Mouse (Mus musculus) ES-Bruce4 (cell line): ENCODE data around the gene Fbxl17. TPM values are rescaled to one million over a fixed set of nuclear protein-coding genes. Genes with fewer than 3 reads are reported as not detected.

Source experiments
- H3K27ac ChIP-seq: 2 replicates; pipeline ENCODE4 v1.5.1; 2012; ENCODE audit warnings: low read length, inconsistent platforms; ENCODE audit not compliant: insufficient read depth
- H3K27me3 ChIP-seq: 2 replicates; pipeline ENCODE4 v1.6.1; 2012; ENCODE audit warnings: mild to moderate bottlenecking, low read length, inconsistent platforms; ENCODE audit not compliant: control insufficient read depth, poor library complexity, insufficient read depth, severe bottlenecking
- H3K36me3 ChIP-seq: 2 replicates; pipeline ENCODE4 v1.6.1; 2012; ENCODE audit warnings: inconsistent platforms, mild to moderate bottlenecking, low read length, moderate library complexity; ENCODE audit not compliant: control insufficient read depth, poor library complexity, insufficient read depth, severe bottlenecking
- H3K4me1 ChIP-seq: one replicate; pipeline ENCODE4 v1.8.1; 2011; ENCODE audit warnings: low read length; ENCODE audit not compliant: control insufficient read depth, insufficient read depth
- H3K4me3 ChIP-seq: 2 replicates; pipeline ENCODE4 v1.5.1; 2011; ENCODE audit warnings: low read depth, mild to moderate bottlenecking, low read length
- H3K9ac ChIP-seq: 2 replicates; pipeline ENCODE4 v1.6.1; 2012; ENCODE audit warnings: low read depth, mild to moderate bottlenecking, inconsistent platforms; ENCODE audit not compliant: poor library complexity, severe bottlenecking
- H3K9me3 ChIP-seq: replicated peaks from 2 replicates; pipeline ENCODE4 v1.6.1; 2012; ENCODE audit warnings: mild to moderate bottlenecking, low read length, inconsistent platforms; ENCODE audit not compliant: control insufficient read depth, poor library complexity, insufficient read depth, severe bottlenecking
- CTCF ChIP-seq: IDR thresholded peaks from one replicate; pipeline ENCODE4 v1.8.1; 2011; ENCODE audit warnings: low read depth, low read length
- EP300 ChIP-seq: IDR thresholded peaks from 2 replicates; pipeline ENCODE4 v1.6.1; 2011; ENCODE audit warnings: low read depth, low read length; ENCODE audit not compliant: insufficient read depth
- POLR2A ChIP-seq: IDR thresholded peaks from one replicate; pipeline ENCODE4 v1.8.1; 2011; ENCODE audit warnings: low read length; ENCODE audit not compliant: insufficient read depth
- polyA plus RNA-seq: library from polyadenylated mRNA; stranded (reverse); fragments of >200 nt; gene quantifications from 2 replicates; pipeline ENCODE4 v1.2.4, GENCODE M21; 2011; ENCODE audit warnings: low read depth; ENCODE audit not compliant: missing spikeins, insufficient read depth, insufficient read length

Gene Fbxl17
- polyA plus RNA-seq, 1 experiment, result 11.7 TPM

GRCm38 (mm10) chr17:63410101-63410500, 89.7 kb downstream of the Fbxl17 start:
- no peaks in the 10 kb centered on the region for H3K9me3 ChIP-seq
- no peaks in the 10 kb centered on the region for H3K36me3 ChIP-seq
- H3K4me1 ChIP-seq, result no peaks in the 10 kb centered on the region
- H3K4me3 ChIP-seq, result no peak overlapping the region
- TF ChIP-seq CTCF, result no peak
- TF ChIP-seq EP300, result no peak
- TF ChIP-seq POLR2A, result no peak
- H3K9ac ChIP-seq, result no peak overlapping the region
- H3K27ac ChIP-seq, result no peak overlapping the region
- no peaks in the 10 kb centered on the region for H3K27me3 ChIP-seq

- no peaks in the 10 kb centered on the region for H3K36me3 ChIP-seq
- H3K4me3 ChIP-seq, result no peak overlapping the region
- TF ChIP-seq CTCF, result no peak
- TF ChIP-seq POLR2A, result no peak
- TF ChIP-seq EP300, result no peak
- no peak overlapping the region for H3K9ac ChIP-seq
- H3K27ac ChIP-seq, result no peak overlapping the region
- H3K9me3 ChIP-seq, result no peaks in the 10 kb centered on the region
- H3K27me3 ChIP-seq, result no peaks in the 10 kb centered on the region
- H3K4me1 ChIP-seq, result peaks cover 2% of the 10 kb centered on the region
Observed at GRCm38 (mm10) chr17:63405955-63406354, 93.9 kb downstream of the Fbxl17 start.

DNA sequence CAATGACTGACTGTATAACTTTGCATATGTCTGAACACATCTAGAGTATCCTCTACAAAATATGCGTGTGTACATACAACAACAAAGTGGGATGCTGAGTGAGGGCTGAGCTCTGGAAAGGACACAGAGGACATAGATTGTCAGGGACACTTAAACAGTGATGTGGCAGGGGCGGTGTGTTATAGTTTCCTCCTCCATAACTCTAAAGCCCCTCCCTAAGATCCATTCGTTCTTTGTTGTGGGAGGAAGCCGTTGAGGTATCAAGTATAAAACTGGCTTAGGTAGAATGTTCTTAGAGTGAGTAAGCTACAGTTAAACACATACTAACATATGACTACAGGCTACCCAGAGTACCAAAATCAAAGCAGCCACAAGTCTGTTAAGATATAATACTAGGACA, 94.3 kb downstream of the Fbxl17 start:
- Histone ChIP-seq H3K27me3 (no peaks in the 10 kb centered on the region), H3K9me3 (no peaks in the 10 kb centered on the region), H3K4me1 (peaks cover 2% of the 10 kb centered on the region), H3K4me3 (no peak overlapping the region), H3K27ac (no peak overlapping the region), H3K36me3 (no peaks in the 10 kb centered on the region), H3K9ac (no peak overlapping the region)
- TF ChIP-seq POLR2A (no peak), EP300 (no peak), CTCF (no peak)

- no peak overlapping the region for H3K9ac ChIP-seq
- no peak for TF ChIP-seq EP300
- no peak for TF ChIP-seq POLR2A
- TF ChIP-seq CTCF, result no peak
- H3K4me1 ChIP-seq, result peaks cover 2% of the 10 kb centered on the region
- no peaks in the 10 kb centered on the region for H3K9me3 ChIP-seq
- H3K27me3 ChIP-seq, result no peaks in the 10 kb centered on the region
- no peak overlapping the region for H3K27ac ChIP-seq
- no peaks in the 10 kb centered on the region for H3K36me3 ChIP-seq
- H3K4me3 ChIP-seq, result no peak overlapping the region
Observed at GRCm38 (mm10) chr17:63404968-63405367, 94.8 kb downstream of the Fbxl17 start.

GRCm38 (mm10) chr17:63403801-63404415, 95.9 kb downstream of the Fbxl17 start:
- no peak overlapping the region for H3K4me3 ChIP-seq
- no peak overlapping the region for H3K27ac ChIP-seq
- no peak overlapping the region for H3K9ac ChIP-seq
- no peaks in the 10 kb centered on the region for H3K27me3 ChIP-seq
- no peaks in the 10 kb centered on the region for H3K36me3 ChIP-seq
- H3K4me1 ChIP-seq, result peaks cover 2% of the 10 kb centered on the region
- H3K9me3 ChIP-seq, result no peaks in the 10 kb centered on the region
- TF ChIP-seq EP300, result no peak
- no peak for TF ChIP-seq POLR2A
- TF ChIP-seq CTCF, result no peak

GRCm38 (mm10) chr17:63402741-63403681, 96.8 kb downstream of the Fbxl17 start:
- H3K4me3 ChIP-seq, result no peak overlapping the region
- H3K27ac ChIP-seq, result no peak overlapping the region
- no peak for TF ChIP-seq CTCF
- TF ChIP-seq POLR2A, result no peak
- TF ChIP-seq EP300, result no peak
- no peaks in the 10 kb centered on the region for H3K27me3 ChIP-seq
- H3K9ac ChIP-seq, result no peak overlapping the region
- no peaks in the 10 kb centered on the region for H3K9me3 ChIP-seq
- H3K4me1 ChIP-seq, result peaks cover 2% of the 10 kb centered on the region
- H3K36me3 ChIP-seq, result no peaks in the 10 kb centered on the region
